Mouse (Mus musculus): ENCODE data around the gene Iqcg. TPM values are rescaled to one million over a fixed set of nuclear protein-coding genes. Genes with fewer than 3 reads are reported as not detected.

Iqcg gene
- total and polyA plus RNA-seq, 3 experiments = 13.6 to 40.4 TPM; not detected in 1

- no peak overlapping the region for H3K4me3 ChIP-seq (ENCODE audit: control insufficient read depth in 1 of 2, insufficient read depth in 1 of 2, low read depth in 2 of 2, low read length in 2 of 2)
- H3K9me3 ChIP-seq (replicated peaks; ENCODE audit: insufficient read depth, low read length) = no peaks in the 10 kb centered on the region
- H3K9ac ChIP-seq (ENCODE audit: control insufficient read depth, low read depth, low read length, poor library complexity, severe bottlenecking) = no peak overlapping the region
- peaks cover 0 to 3% of the 10 kb centered on the region in 2 experiments; a peak in 1 of 4 replicates for H3K4me1 ChIP-seq (ENCODE audit: control insufficient read depth in 1 of 2, insufficient read depth in 2 of 2, low read length in 2 of 2)
- TF ChIP-seq MXI1 (IDR thresholded peaks at IDR 0.05; ENCODE audit: low read depth, low read length) = no peak
- TF ChIP-seq MAX (IDR thresholded peaks at IDR 0.05; ENCODE audit: low read length) = no peak
- H3K36me3 ChIP-seq (ENCODE audit: control insufficient read depth in 1 of 2, insufficient read depth in 2 of 2, low read length in 2 of 2) = peaks cover 7 to 8% of the 10 kb centered on the region in 2 experiments; a peak in 3 of 4 replicates
- no peak overlapping the region for H3K27ac ChIP-seq (ENCODE audit: control insufficient read depth, low read depth, low read length)
- H3K79me2 ChIP-seq (ENCODE audit: control insufficient read depth, insufficient read depth, low read length, poor library complexity) = peaks cover 19% of the 10 kb centered on the region
- H3K27me3 ChIP-seq (ENCODE audit: control insufficient read depth in 1 of 2, insufficient read depth in 2 of 2, low read length in 2 of 2) = no peaks in the 10 kb centered on the region
- no peak for DNase-seq (ENCODE audit: low read depth, low spot score)
Measured at GRCm38 (mm10) chr16:33053141-33053540, 2.9 kb downstream of the Iqcg start.

- no peaks in the 10 kb centered on the region for H3K27me3 ChIP-seq (ENCODE audit: control insufficient read depth in 1 of 2, insufficient read depth in 2 of 2, low read length in 2 of 2)
- peak; percentile 88 for DNase-seq (ENCODE audit: low read depth, low spot score)
- 0 out of 2 replicates have a peak, but pooled peaks cover 2% of the 10 kb centered on the region for H3K79me2 ChIP-seq (ENCODE audit: control insufficient read depth, insufficient read depth, low read length, poor library complexity)
- no peaks in the 10 kb centered on the region for H3K9me3 ChIP-seq (replicated peaks; ENCODE audit: insufficient read depth, low read length)
- H3K27ac ChIP-seq (ENCODE audit: control insufficient read depth, low read depth, low read length) = peak overlapping the region; percentile 30; the same call in 1 of the 2 replicates
- H3K4me1 ChIP-seq (ENCODE audit: control insufficient read depth in 1 of 2, insufficient read depth in 2 of 2, low read length in 2 of 2) = 0 out of 4 replicates have a peak, but pooled peaks cover 0 to 3% of the 10 kb centered on the region in 2 experiments
- H3K9ac ChIP-seq (ENCODE audit: control insufficient read depth, low read depth, low read length, poor library complexity, severe bottlenecking) = peak overlapping the region; percentile 67
- H3K4me3 ChIP-seq (ENCODE audit: control insufficient read depth in 1 of 2, insufficient read depth in 1 of 2, low read depth in 2 of 2, low read length in 2 of 2) = peak overlapping the region; percentile 55 to 73
- peaks cover 0 to 4% of the 10 kb centered on the region in 2 experiments; a peak in 1 of 4 replicates for H3K36me3 ChIP-seq (ENCODE audit: control insufficient read depth in 1 of 2, insufficient read depth in 2 of 2, low read length in 2 of 2)
- TF ChIP-seq CHD1 (IDR thresholded peaks at IDR 0.05; ENCODE audit: low read depth, low read length) (no peak), TAL1 (IDR thresholded peaks at IDR 0.05; ENCODE audit: low read length) (no peak), GABPA (IDR thresholded peaks at IDR 0.05; ENCODE audit: low read depth, low read length) (no peak), MYB (IDR thresholded peaks at IDR 0.05; ENCODE audit: low read depth, low read length) (no peak), MAX (IDR thresholded peaks at IDR 0.05; ENCODE audit: low read length) (no peak; the same call in 1 of the 2 replicates), POLR2A (IDR thresholded peaks at IDR 0.05; ENCODE audit: control insufficient read depth in 1 of 2, insufficient read depth in 1 of 2, low read depth in 1 of 2, low read length in 2 of 2, poor library complexity in 1 of 2) (peak; percentile 27 to 65; a peak in 2 of 4 replicates), UBTF (IDR thresholded peaks at IDR 0.05; ENCODE audit: borderline replicate concordance, insufficient read depth, low read depth, low read length) (no peak), CTCF (IDR thresholded peaks at IDR 0.05 in 2 of 3, conservative IDR thresholded peaks at IDR 0.05 in 1 of 3; ENCODE audit: control insufficient read depth in 1 of 3, insufficient read depth in 1 of 3, low read depth in 2 of 3, low read length in 3 of 3, poor library complexity in 1 of 3, severe bottlenecking in 1 of 3) (no peak), TCF12 (IDR thresholded peaks at IDR 0.05; ENCODE audit: low read depth, low read length) (no peak), MYC (IDR thresholded peaks at IDR 0.05; ENCODE audit: low read depth, low read length) (0 out of 2 replicates have a peak, but pooled peaks have one; percentile 42), ZKSCAN1 (IDR thresholded peaks at IDR 0.05; ENCODE audit: low read depth, low read length) (no peak), HCFC1 (IDR thresholded peaks at IDR 0.05; ENCODE audit: low read depth, low read length) (peak; percentile 74), CHD2 (IDR thresholded peaks at IDR 0.05; ENCODE audit: low read length) (no peak), BHLHE40 (IDR thresholded peaks at IDR 0.05; ENCODE audit: borderline replicate concordance, low read depth, low read length) (no peak), ZMIZ1 (IDR thresholded peaks at IDR 0.05; ENCODE audit: low read depth, low read length) (peak; percentile 40; the same call in 1 of the 2 replicates), E2F4 (IDR thresholded peaks at IDR 0.05; ENCODE audit: borderline replicate concordance, low read depth, low read length) (no peak), NRF1 (IDR thresholded peaks at IDR 0.05; ENCODE audit: insufficient read depth, low read depth, low read length, poor library complexity, severe bottlenecking) (no peak), JUND (IDR thresholded peaks at IDR 0.05; ENCODE audit: low read depth, low read length) (no peak), GATA1 (IDR thresholded peaks at IDR 0.05; ENCODE audit: low read depth, low read length) (peak; percentile 42; the same call in 1 of the 2 replicates), ZC3H11A (IDR thresholded peaks at IDR 0.05; ENCODE audit: low read depth, low read length) (no peak), EP300 (IDR thresholded peaks at IDR 0.05; ENCODE audit: low read depth in 1 of 2, low read length in 2 of 2) (peak in 1 of 2 experiments; percentile 26; a peak in 1 of 4 replicates), POLR2AphosphoS5 (IDR thresholded peaks at IDR 0.05; ENCODE audit: borderline replicate concordance, low read depth, low read length) (no peak), MAFK (IDR thresholded peaks at IDR 0.05; ENCODE audit: borderline replicate concordance, low read depth, low read length) (no peak), MEF2A (IDR thresholded peaks at IDR 0.05; ENCODE audit: extremely low read depth, insufficient replicate concordance, low read depth, low read length, poor library complexity, severe bottlenecking) (no peak), MXI1 (IDR thresholded peaks at IDR 0.05; ENCODE audit: low read depth, low read length) (peak; percentile 77), SIN3A (IDR thresholded peaks at IDR 0.05; ENCODE audit: low read length) (peak; percentile 94), ETS1 (IDR thresholded peaks at IDR 0.05; ENCODE audit: low read depth, low read length) (no peak; the same call in 1 of the 2 replicates), SMC3 (IDR thresholded peaks at IDR 0.05; ENCODE audit: low read depth, low read length) (no peak), USF1 (IDR thresholded peaks at IDR 0.05; ENCODE audit: low read depth, low read length) (no peak), KAT2A (conservative IDR thresholded peaks at IDR 0.05; ENCODE audit: low read depth, low read length) (no peak), ELF1 (IDR thresholded peaks at IDR 0.05; ENCODE audit: low read depth, low read length) (peak; percentile 59)
Measured at GRCm38 (mm10) chr16:33049809-33050208, 6.2 kb downstream of the Iqcg start.

Data from MEL (cell line).